Mouse (Mus musculus): ENCODE data around the gene Ttc7b.

The Ttc7b gene

GRCm38 (mm10) chr12:100455453-100455852 is 65.2 kb downstream of the Ttc7b start:
- DNase-seq (ENCODE audit: extremely low read depth, low read depth) = no peak

- no peak for DNase-seq (ENCODE audit: extremely low read depth, low read depth)
Observed at GRCm38 (mm10) chr12:100447701-100448277, 72.8 kb downstream of the Ttc7b start.

GRCm38 (mm10) chr12:100447161-100447560 is 73.5 kb downstream of the Ttc7b start:
- no peak for DNase-seq (ENCODE audit: extremely low read depth, low read depth)

GRCm38 (mm10) chr12:100445686-100446085 is 74.9 kb downstream of the Ttc7b start:
- DNase-seq (ENCODE audit: extremely low read depth, low read depth) = no peak

- DNase-seq (ENCODE audit: extremely low read depth, low read depth) = no peak
Observed at GRCm38 (mm10) chr12:100445271-100445670, 75.4 kb downstream of the Ttc7b start.

GRCm38 (mm10) chr12:100444671-100445165 is 75.9 kb downstream of the Ttc7b start:
- no peak for DNase-seq (ENCODE audit: extremely low read depth, low read depth)

- DNase-seq (ENCODE audit: extremely low read depth, low read depth) = no peak
Observed at GRCm38 (mm10) chr12:100443452-100443851, 77.2 kb downstream of the Ttc7b start.

- no peak for DNase-seq (ENCODE audit: extremely low read depth, low read depth)
Observed at GRCm38 (mm10) chr12:100441609-100442008, 79.0 kb downstream of the Ttc7b start.

GRCm38 (mm10) chr12:100439883-100440282 is 80.7 kb downstream of the Ttc7b start:
- DNase-seq (ENCODE audit: extremely low read depth, low read depth) = no peak

- DNase-seq (ENCODE audit: extremely low read depth, low read depth) = no peak
Observed at GRCm38 (mm10) chr12:100439145-100439755, 81.4 kb downstream of the Ttc7b start.

- no peak for DNase-seq (ENCODE audit: extremely low read depth, low read depth)
Observed at GRCm38 (mm10) chr12:100438509-100438908, 82.1 kb downstream of the Ttc7b start.

- no peak for DNase-seq (ENCODE audit: extremely low read depth, low read depth)
Observed at GRCm38 (mm10) chr12:100437862-100438261, 82.8 kb downstream of the Ttc7b start.

- no peak for DNase-seq (ENCODE audit: extremely low read depth, low read depth)
Observed at GRCm38 (mm10) chr12:100435763-100436162, 84.9 kb downstream of the Ttc7b start.

- DNase-seq (ENCODE audit: extremely low read depth, low read depth) = no peak
Observed at GRCm38 (mm10) chr12:100431830-100432229, 88.8 kb downstream of the Ttc7b start.

- DNase-seq (ENCODE audit: extremely low read depth, low read depth) = no peak
Observed at GRCm38 (mm10) chr12:100429414-100430114, 91.1 kb downstream of the Ttc7b start.

- DNase-seq (ENCODE audit: extremely low read depth, low read depth) = no peak
Observed at GRCm38 (mm10) chr12:100428183-100428582, 92.4 kb downstream of the Ttc7b start.

- DNase-seq (ENCODE audit: extremely low read depth, low read depth) = no peak
Observed at GRCm38 (mm10) chr12:100426212-100426611, 94.4 kb downstream of the Ttc7b start.

GRCm38 (mm10) chr12:100425028-100425427 is 95.6 kb downstream of the Ttc7b start:
- DNase-seq (ENCODE audit: extremely low read depth, low read depth) = no peak

GRCm38 (mm10) chr12:100422286-100422820 is 98.3 kb downstream of the Ttc7b start:
- DNase-seq (ENCODE audit: extremely low read depth, low read depth) = no peak

- DNase-seq (ENCODE audit: extremely low read depth, low read depth) = no peak
Observed at GRCm38 (mm10) chr12:100421538-100421937, 99.1 kb downstream of the Ttc7b start.

GRCm38 (mm10) chr12:100420903-100421302 is 99.7 kb downstream of the Ttc7b start:
- no peak for DNase-seq (ENCODE audit: extremely low read depth, low read depth)

All from MEL-GATA-1-ER (cell line).